Mouse (Mus musculus) liver, adult 2 months (tissue): ENCODE measurements around the gene Efnb1. TPM values are rescaled to one million over a fixed set of nuclear protein-coding genes. Genes with fewer than 3 reads are reported as not detected.
"Not testable (repeated sequence)": the region's sequence is repeated elsewhere in the genome, so short reads cannot be mapped to it uniquely, and the experiment has no call there.

Source experiments
- DNase-seq: peaks from one replicate; pipeline ENCODE4 v3.0.0-alpha.2; 2011; ENCODE audit warnings: low read depth, low spot score; ENCODE audit errors: extremely low read depth
- H3K27ac ChIP-seq: fragments of 200-500 bp; replicated peaks from 2 replicates; pipeline ENCODE4 v1.5.1; 2012; ENCODE audit warnings: low read depth, mild to moderate bottlenecking, control low read depth, inconsistent platforms, low read length; ENCODE audit not compliant: insufficient read depth
- H3K27me3 ChIP-seq: fragments of 200-500 bp; 2 replicates; pipeline ENCODE4 v1.6.1; 2012; ENCODE audit warnings: mild to moderate bottlenecking, moderate library complexity, low read length, inconsistent platforms; ENCODE audit not compliant: control insufficient read depth, insufficient read depth
- H3K36me3 ChIP-seq: fragments of 200-500 bp; 2 replicates; pipeline ENCODE4 v1.6.1; 2012; ENCODE audit warnings: low read length, inconsistent platforms; ENCODE audit not compliant: control insufficient read depth, insufficient read depth
- H3K4me1 ChIP-seq: fragments of 200-500 bp; 2 replicates; pipeline ENCODE4 v1.6.1; 2011; ENCODE audit warnings: low read length; ENCODE audit not compliant: control insufficient read depth, insufficient read depth
- H3K4me3 ChIP-seq: fragments of 200-500 bp; 2 replicates; pipeline ENCODE4 v1.5.1; 2011; ENCODE audit warnings: low read depth, mild to moderate bottlenecking, control low read depth, low read length, moderate library complexity; ENCODE audit not compliant: insufficient read depth
- H3K79me2 ChIP-seq: fragments of 200-500 bp; 2 replicates; pipeline ENCODE4 v1.6.1; 2012; ENCODE audit warnings: inconsistent platforms, mild to moderate bottlenecking, low read length, moderate library complexity; ENCODE audit not compliant: control insufficient read depth, insufficient read depth
- H3K9ac ChIP-seq: fragments of 200-500 bp; 2 replicates; pipeline ENCODE4 v1.6.1; 2012; ENCODE audit warnings: low read depth, mild to moderate bottlenecking, control low read depth, inconsistent platforms, low read length
- CTCF ChIP-seq: fragments of 200-500 bp; IDR thresholded peaks from 2 replicates; pipeline ENCODE4 v1.5.1; 2011; ENCODE audit warnings: low read depth, low read length, control low read depth
- POLR2A ChIP-seq: fragments of 200-500 bp; IDR thresholded peaks from 2 replicates; pipeline ENCODE4 v1.6.1; 2011; ENCODE audit warnings: low read length, control low read depth; ENCODE audit not compliant: insufficient read depth; ENCODE audit errors: extremely low read depth
- WGBS: fragments of 180-500 bp; shearing (Covaris S2); methylation state at CpG from one replicate; pipeline ENCODE4 v1.1.7; 2018; 5-methylcytosine and 5-hydroxymethylcytosine counted together
- polyA plus RNA-seq: library from polyadenylated mRNA; depleted of rRNA; stranded (reverse); fragments of >200 nt; gene quantifications from 2 replicates; pipeline ENCODE4 v1.2.3, GENCODE M21; 2012; rRNA removed
- total RNA-seq: library from RNA; depleted of rRNA; stranded (reverse); fragments of >200 nt; gene quantifications from 2 replicates; pipeline ENCODE4 v1.2.3, GENCODE M21; 2014; rRNA removed

Gene Efnb1
- total RNA-seq, result 4.9 and 5.4 TPM in 2 replicates
- 12.4 TPM in 2 replicates for polyA plus RNA-seq

- under 1% methylated on average over 34 of the region's 35 CpGs for whole genome bisulfite sequencing
- DNase-seq, result peak; percentile 91
- H3K4me1 ChIP-seq, result peaks cover 29% of the 10 kb centered on the region
- no peaks in the 10 kb centered on the region for H3K36me3 ChIP-seq
- H3K79me2 ChIP-seq, result peaks cover 23% of the 10 kb centered on the region; the same call in 1 of the 2 replicates
- H3K9ac ChIP-seq, result peak within 1 kb of the TSS; percentile 83
- peak within 1 kb of the TSS; percentile 77 for H3K4me3 ChIP-seq
- peak within 1 kb of the TSS; percentile 69 for H3K27ac ChIP-seq
- H3K27me3 ChIP-seq, result no peaks in the 10 kb centered on the region
- TF ChIP-seq POLR2A, result no peak
Observed at GRCm38 (mm10) chrX:99135523-99136258, at the start of gene Efnb1. Gene Efnb1 (plus strand): TSS chrX:99136130.

GRCm38 (mm10) chrX:99092704-99093103, 43.2 kb upstream of the Efnb1 start:
- TF ChIP-seq POLR2A, result no peak
- TF ChIP-seq CTCF, result no peak
- H3K4me1 ChIP-seq, result no peaks in the 10 kb centered on the region
- H3K9ac ChIP-seq, result no peak overlapping the region
- no peak for DNase-seq
- H3K27ac ChIP-seq, result no peak overlapping the region
- 61% methylated on average over 2 of the region's 2 CpGs for WGBS
- no peak overlapping the region for H3K4me3 ChIP-seq
- no peaks in the 10 kb centered on the region for H3K36me3 ChIP-seq
- no peaks in the 10 kb centered on the region for H3K27me3 ChIP-seq
- no peaks in the 10 kb centered on the region for H3K79me2 ChIP-seq

DNA sequence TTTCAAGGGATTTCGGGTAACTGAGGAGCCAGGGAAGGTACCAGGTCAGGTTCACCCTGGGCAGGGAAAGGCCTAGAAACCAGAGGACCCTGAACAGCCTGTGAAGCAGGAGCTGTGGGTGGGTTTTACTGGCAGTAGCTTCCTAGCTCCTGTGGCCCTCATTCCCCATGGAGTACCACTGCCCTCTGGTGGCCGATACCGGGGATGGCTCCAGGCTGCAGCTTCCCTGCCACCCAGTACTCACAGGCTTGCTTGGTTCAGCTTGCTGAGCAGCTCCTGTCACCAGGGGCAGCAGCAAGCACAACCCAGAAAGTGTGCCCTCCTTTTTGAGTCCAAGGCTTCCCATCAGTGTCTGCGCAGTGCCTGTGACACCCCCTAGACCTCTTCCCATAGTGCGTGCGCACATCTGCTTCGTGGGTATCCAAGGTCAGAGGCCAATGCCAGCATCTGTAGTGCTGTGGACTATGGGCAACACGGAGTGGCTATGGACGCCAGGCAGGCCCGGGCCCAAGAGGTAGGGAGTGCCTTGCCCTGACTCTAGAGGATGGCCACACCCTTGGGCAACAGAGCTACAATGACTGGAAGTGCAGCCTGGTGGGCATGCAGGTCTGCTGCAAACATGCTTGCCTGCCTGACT, 24.7 kb upstream of the Efnb1 start:
- not testable (repeated sequence) for H3K27me3 ChIP-seq, H3K4me1 ChIP-seq, H3K36me3 ChIP-seq, H3K4me3 ChIP-seq, H3K79me2 ChIP-seq, DNase-seq, H3K9ac ChIP-seq, H3K27ac ChIP-seq
- WGBS, result 70% methylated on average over 7 of the region's 10 CpGs

DNA sequence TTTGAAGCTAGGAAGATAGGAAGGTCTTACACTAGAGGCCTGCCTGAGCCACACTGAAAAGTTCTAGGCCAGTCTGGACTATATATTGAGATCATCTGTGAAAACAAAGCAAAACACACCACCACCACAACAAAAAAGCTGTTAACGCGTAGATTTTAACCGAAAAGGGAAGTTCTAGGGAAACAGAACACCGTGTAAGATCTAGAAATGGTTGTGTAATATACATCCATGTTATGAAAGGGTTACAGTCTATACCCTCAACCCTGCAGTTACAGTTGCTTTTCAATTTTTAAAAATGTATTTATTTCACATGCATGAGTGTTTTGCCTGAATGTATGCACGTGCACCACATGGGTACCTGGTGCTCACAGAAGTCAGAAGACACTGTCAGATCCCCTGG, 16.4 kb upstream of the Efnb1 start:
- Histone ChIP-seq H3K4me3 (no peak overlapping the region), H3K36me3 (no peaks in the 10 kb centered on the region), H3K4me1 (no peaks in the 10 kb centered on the region), H3K79me2 (no peaks in the 10 kb centered on the region), H3K9ac (no peak overlapping the region), H3K27me3 (no peaks in the 10 kb centered on the region), H3K27ac (no peak overlapping the region)
- DNase-seq, result no peak
- TF ChIP-seq POLR2A (no peak), CTCF (no peak)
- WGBS, result 81% methylated on average over 5 of the region's 5 CpGs

DNA sequence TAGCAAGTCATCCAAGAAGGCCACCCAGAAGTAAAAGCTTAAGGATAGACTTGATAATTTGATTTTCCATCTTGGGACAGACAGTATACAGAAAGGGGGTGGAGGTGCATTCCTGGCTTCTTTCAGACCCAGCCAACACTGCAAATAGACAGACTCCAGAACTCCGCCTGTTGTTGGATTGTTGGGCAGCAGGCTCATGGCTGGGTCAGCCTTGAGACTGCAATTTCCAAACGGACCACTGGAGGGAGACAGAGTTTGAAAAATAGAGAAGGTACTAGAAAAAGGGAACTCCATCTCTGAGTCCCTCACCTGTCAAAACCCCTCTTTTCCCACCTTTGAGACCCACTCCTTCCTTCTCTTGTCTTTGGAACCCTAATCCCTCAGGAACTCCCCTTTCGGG, 5.9 kb upstream of the Efnb1 start:
- TF ChIP-seq CTCF (no peak), POLR2A (no peak)
- DNase-seq, result no peak
- no peak overlapping the region for H3K4me3 ChIP-seq
- H3K27me3 ChIP-seq, result no peaks in the 10 kb centered on the region
- H3K79me2 ChIP-seq, result no peaks in the 10 kb centered on the region
- peaks cover 10% of the 10 kb centered on the region; the same call in 1 of the 2 replicates for H3K4me1 ChIP-seq
- no peak overlapping the region for H3K9ac ChIP-seq
- H3K36me3 ChIP-seq, result no peaks in the 10 kb centered on the region
- 13% methylated on average over 3 of the region's 3 CpGs for WGBS
- H3K27ac ChIP-seq, result no peak overlapping the region

- no peaks in the 10 kb centered on the region for H3K36me3 ChIP-seq
- H3K9ac ChIP-seq, result no peak overlapping the region
- no peak overlapping the region for H3K27ac ChIP-seq
- WGBS, result 67% methylated on average over 6 of the region's 6 CpGs
- H3K4me3 ChIP-seq, result no peak overlapping the region
- peaks cover 14% of the 10 kb centered on the region; the same call in 1 of the 2 replicates for H3K4me1 ChIP-seq
- TF ChIP-seq POLR2A, result no peak
- TF ChIP-seq CTCF, result no peak
- peaks cover 2% of the 10 kb centered on the region; the same call in 1 of the 2 replicates for H3K79me2 ChIP-seq
- DNase-seq, result no peak
- no peaks in the 10 kb centered on the region for H3K27me3 ChIP-seq
Observed at GRCm38 (mm10) chrX:99132573-99132972, 3.4 kb upstream of the Efnb1 start.
